Mouse (Mus musculus) spleen, adult 2 months (tissue): ENCODE data around the gene Trp53rkb.

Experiments
- CTCF ChIP-seq: fragments of 200-500 bp; IDR thresholded peaks from 2 replicates; pipeline ENCODE4 v1.5.1; 2011; ENCODE audit warnings: mild to moderate bottlenecking, inconsistent platforms; ENCODE audit not compliant: insufficient read depth, insufficient read length, insufficient replicate concordance; ENCODE audit errors: extremely low read depth
- POLR2A ChIP-seq: fragments of 200-500 bp; IDR thresholded peaks from 2 replicates; pipeline ENCODE4 v1.6.1; 2011; ENCODE audit warnings: low read depth, low read length, inconsistent platforms

DNA sequence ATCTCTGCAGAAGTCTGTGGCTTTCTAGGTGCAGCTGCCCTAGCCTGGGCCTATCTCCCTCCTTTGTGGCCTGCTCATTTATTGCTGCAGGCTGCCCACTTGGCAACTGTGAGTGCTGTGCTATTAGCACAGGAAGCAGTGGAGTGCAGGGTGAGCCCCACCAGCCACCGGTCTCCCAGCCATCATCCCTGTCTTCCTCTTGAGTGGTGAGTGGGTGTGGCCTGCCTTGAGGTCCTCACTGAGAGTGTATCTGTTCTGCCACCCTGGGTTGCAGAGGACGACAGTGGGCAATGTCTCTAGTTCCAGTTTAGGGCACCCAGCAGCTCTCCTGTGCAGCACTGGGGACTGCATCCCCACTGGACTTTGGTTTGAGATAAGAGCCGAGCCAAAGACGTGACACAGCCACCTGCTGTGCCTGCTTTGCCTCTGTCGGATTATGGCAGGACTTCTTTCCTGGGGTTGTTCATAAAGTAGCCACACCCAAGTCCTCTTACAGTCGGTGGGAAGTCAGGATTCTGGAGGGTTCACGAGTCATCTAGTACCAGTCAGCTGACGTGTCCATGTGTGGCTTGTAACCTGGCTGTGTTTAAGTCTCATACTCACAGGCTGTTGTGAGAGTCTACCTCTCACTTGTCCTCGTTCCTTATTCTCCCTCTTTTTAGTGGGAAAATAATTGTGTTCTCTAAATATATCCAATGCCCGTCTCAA, 29.9 kb downstream of the Trp53rkb start:
- no peak for TF ChIP-seq POLR2A
- no peak for TF ChIP-seq CTCF
